Mouse (Mus musculus): ENCODE results near the gene Olfr707. TPM values are rescaled to one million over a fixed set of nuclear protein-coding genes. Genes with fewer than 3 reads are reported as not detected.
"Not testable (repeated sequence)": the region's sequence is repeated elsewhere in the genome, so short reads cannot be mapped to it uniquely, and the experiment has no call there.

The Olfr707 gene
- total RNA-seq (2014; rRNA removed) (not detected in 2 replicates), polyA plus RNA-seq (2015; fragmentation: Nextera tagmentation; extraction: Ambion mirVana) (not detected in 2 replicates)

GRCm38 (mm10) chr7:106901141-106901540, at the start of gene Olfr707:
TSS of gene Olfr707 (minus strand) at chr7:106901241.
- H3K9ac ChIP-seq; H3K27me3 ChIP-seq (ENCODE audit: insufficient read depth, low read length); DNase-seq; H3K9me3 ChIP-seq (ENCODE audit: low read length); H3K27ac ChIP-seq (ENCODE audit: low read depth, low read length); H3K4me1 ChIP-seq (ENCODE audit: insufficient read depth); H3K4me3 ChIP-seq (ENCODE audit: low read depth, low read length); ATAC-seq; H3K4me2 ChIP-seq (ENCODE audit: low read depth); H3K36me3 ChIP-seq (ENCODE audit: insufficient read depth): not testable (repeated sequence)
- WGBS, result 88% methylated on average over 3 of the region's 3 CpGs

- TF ChIP-seq CTCF (IDR thresholded peaks at IDR 0.05; ENCODE audit: low read depth), result no peak
- Histone ChIP-seq H3K27ac (ENCODE audit: low read depth, low read length) (no peak within 1 kb of the TSS), H3K9me3 (ENCODE audit: low read length) (no peaks in the 10 kb centered on the region), H3K4me2 (ENCODE audit: low read depth) (no peak within 1 kb of the TSS), H3K4me3 (ENCODE audit: low read depth, low read length) (no peak within 1 kb of the TSS), H3K27me3 (ENCODE audit: insufficient read depth, low read length) (no peaks in the 10 kb centered on the region), H3K36me3 (ENCODE audit: insufficient read depth) (no peaks in the 10 kb centered on the region), H3K4me1 (ENCODE audit: insufficient read depth) (no peaks in the 10 kb centered on the region), H3K9ac (no peak within 1 kb of the TSS)
- 80% methylated on average over 3 of the region's 3 CpGs for WGBS
- ATAC-seq (no peak), DNase-seq (no peak)
Observed at GRCm38 (mm10) chr7:106948212-106948611, 47.2 kb upstream of the Olfr707 start, which contains the start of gene Olfr710. TSS of gene Olfr710 (minus strand) at chr7:106948312.

- no peak within 1 kb of the TSS for H3K4me3 ChIP-seq (ENCODE audit: low read depth, low read length)
- DNase-seq (no peak), ATAC-seq (no peak)
- no peak within 1 kb of the TSS for H3K9ac ChIP-seq
- H3K9me3 ChIP-seq (ENCODE audit: low read length), result no peaks in the 10 kb centered on the region
- H3K27me3 ChIP-seq (ENCODE audit: insufficient read depth, low read length), result no peaks in the 10 kb centered on the region
- no peak within 1 kb of the TSS for H3K4me2 ChIP-seq (ENCODE audit: low read depth)
- no peak within 1 kb of the TSS for H3K27ac ChIP-seq (ENCODE audit: low read depth, low read length)
- no peaks in the 10 kb centered on the region for H3K4me1 ChIP-seq (ENCODE audit: insufficient read depth)
- H3K36me3 ChIP-seq (ENCODE audit: insufficient read depth), result no peaks in the 10 kb centered on the region
- no peak for TF ChIP-seq CTCF (IDR thresholded peaks at IDR 0.05; ENCODE audit: low read depth)
Observed at GRCm38 (mm10) chr7:106932119-106932518, 31.1 kb upstream of the Olfr707 start, which contains the start of gene Olfr709-ps1. TSS of gene Olfr709-ps1 (minus strand) at chr7:106932219.

- H3K9me3 ChIP-seq (ENCODE audit: low read length); H3K4me1 ChIP-seq (ENCODE audit: insufficient read depth); H3K27me3 ChIP-seq (ENCODE audit: insufficient read depth, low read length); H3K9ac ChIP-seq; H3K27ac ChIP-seq (ENCODE audit: low read depth, low read length); ATAC-seq; DNase-seq; H3K4me2 ChIP-seq (ENCODE audit: low read depth); H3K36me3 ChIP-seq (ENCODE audit: insufficient read depth); H3K4me3 ChIP-seq (ENCODE audit: low read depth, low read length): not testable (repeated sequence)
- 90% methylated on average over 3 of the region's 7 CpGs for WGBS
Observed at GRCm38 (mm10) chr7:106920961-106921360, 19.9 kb upstream of the Olfr707 start.

- no peak within 1 kb of the TSS for H3K4me3 ChIP-seq (ENCODE audit: low read depth, low read length)
- H3K9me3 ChIP-seq (ENCODE audit: low read length), result no peaks in the 10 kb centered on the region
- no peak for TF ChIP-seq CTCF (IDR thresholded peaks at IDR 0.05; ENCODE audit: low read depth)
- ATAC-seq (no peak), DNase-seq (no peak)
- no peaks in the 10 kb centered on the region for H3K4me1 ChIP-seq (ENCODE audit: insufficient read depth)
- H3K27ac ChIP-seq (ENCODE audit: low read depth, low read length), result no peak within 1 kb of the TSS
- WGBS, result 66% methylated on average over 2 of the region's 2 CpGs
- no peaks in the 10 kb centered on the region for H3K27me3 ChIP-seq (ENCODE audit: insufficient read depth, low read length)
- no peak within 1 kb of the TSS for H3K4me2 ChIP-seq (ENCODE audit: low read depth)
- H3K9ac ChIP-seq, result no peak within 1 kb of the TSS
- no peaks in the 10 kb centered on the region for H3K36me3 ChIP-seq (ENCODE audit: insufficient read depth)
Observed at GRCm38 (mm10) chr7:106907676-106908075, 6.6 kb upstream of the Olfr707 start, which contains the start of gene Olfr1532-ps1. TSS of gene Olfr1532-ps1 (plus strand) at chr7:106908001.

GRCm38 (mm10) chr7:106888062-106888461, 13.0 kb downstream of the Olfr707 start, which contains the start of gene Olfr706:
TSS of gene Olfr706 (minus strand) at chr7:106888162.
- no peak within 1 kb of the TSS for H3K4me3 ChIP-seq (ENCODE audit: low read depth, low read length)
- no peak for ATAC-seq

GRCm38 (mm10) chr7:106876791-106877190, 24.2 kb downstream of the Olfr707 start, which contains the start of gene Olfr705:
TSS of gene Olfr705 (minus strand) at chr7:106876891.
- Histone ChIP-seq H3K4me1 (ENCODE audit: insufficient read depth) (no peaks in the 10 kb centered on the region), H3K4me3 (ENCODE audit: low read depth, low read length) (no peak within 1 kb of the TSS), H3K27ac (ENCODE audit: low read depth, low read length) (no peak within 1 kb of the TSS), H3K4me2 (ENCODE audit: low read depth) (no peak within 1 kb of the TSS), H3K36me3 (ENCODE audit: insufficient read depth) (no peaks in the 10 kb centered on the region), H3K9me3 (ENCODE audit: low read length) (no peaks in the 10 kb centered on the region), H3K27me3 (ENCODE audit: insufficient read depth, low read length) (no peaks in the 10 kb centered on the region), H3K9ac (no peak within 1 kb of the TSS)
- no peak for ATAC-seq
- no peak for TF ChIP-seq CTCF (IDR thresholded peaks at IDR 0.05; ENCODE audit: low read depth)
- WGBS, result 79% methylated on average over 3 of the region's 3 CpGs
- no peak for DNase-seq

More at GRCm38 (mm10) chr7:106888062-106888461, 13.0 kb downstream of the Olfr707 start, which contains the start of gene Olfr706:
- no peaks in the 10 kb centered on the region for H3K27me3 ChIP-seq (ENCODE audit: insufficient read depth, low read length)
- no peak within 1 kb of the TSS for H3K9ac ChIP-seq
- no peak for DNase-seq
- H3K36me3 ChIP-seq (ENCODE audit: insufficient read depth), result no peaks in the 10 kb centered on the region
- H3K27ac ChIP-seq (ENCODE audit: low read depth, low read length), result no peak within 1 kb of the TSS
- WGBS, result 88% methylated on average over 2 of the region's 2 CpGs
- no peak for TF ChIP-seq CTCF (IDR thresholded peaks at IDR 0.05; ENCODE audit: low read depth)
- H3K4me1 ChIP-seq (ENCODE audit: insufficient read depth), result no peaks in the 10 kb centered on the region
- H3K9me3 ChIP-seq (ENCODE audit: low read length), result no peaks in the 10 kb centered on the region
- H3K4me2 ChIP-seq (ENCODE audit: low read depth), result no peak within 1 kb of the TSS

Data from forebrain, postnatal 0 days (tissue).